Comparison of ENCODE assay signal across 8 mouse cellular contexts in the genomic region with DNA sequence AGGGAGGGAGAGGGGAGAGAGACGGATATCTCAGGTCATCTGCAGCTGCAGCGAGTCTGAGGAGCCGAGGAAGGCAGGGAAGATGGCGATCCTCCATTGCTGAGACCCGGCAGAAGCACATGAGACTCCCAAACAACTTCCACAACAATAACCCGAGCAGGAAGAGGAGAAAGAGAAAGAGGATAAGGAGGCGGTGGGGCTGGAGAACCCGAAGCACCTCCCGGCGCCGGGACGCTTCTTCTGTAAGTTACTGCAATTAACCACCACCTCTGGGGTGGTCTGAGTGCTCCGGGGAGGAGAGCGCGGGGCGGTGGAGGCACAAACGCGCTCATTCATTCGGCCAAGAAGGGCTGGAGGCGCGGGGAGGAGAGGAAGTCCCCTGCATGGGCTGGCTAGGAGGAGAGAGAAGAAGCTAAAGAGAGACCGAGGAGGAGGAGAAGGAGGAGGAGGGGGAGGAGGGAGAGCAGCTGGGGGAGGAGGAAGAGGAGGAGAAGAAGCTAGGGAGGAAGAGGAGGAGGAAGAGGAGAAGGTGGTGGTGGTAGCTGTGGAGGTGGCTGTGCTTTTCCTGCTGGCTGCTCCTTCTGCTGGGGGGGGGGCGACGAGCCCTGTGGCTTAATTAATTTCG. TPM values are rescaled to one million over a fixed set of nuclear protein-coding genes. Genes with fewer than 3 reads are reported as not detected.
A peak's percentile ranks its signal among the peaks of the same experiment; 100 is the strongest.
DNase-seq lines count a peak whose midpoint lies in the region; ATAC-seq and TF ChIP-seq lines count a peak whose summit lies in the region.

No protein-coding gene starts in this region.

- H3K27me3 ChIP-seq in kidney, embryonic 14.5 days (ENCODE audit: control insufficient read depth, insufficient read depth, low read length): no peaks in the 10 kb centered on the region
- peaks cover 41% of the 10 kb centered on the region for H3K27me3 ChIP-seq in liver, embryonic 11.5 days (replicated peaks; ENCODE audit: control insufficient read depth, insufficient read depth, low read length)
- no peaks in the 10 kb centered on the region for H3K27me3 ChIP-seq in neural tube, embryonic 15.5 days (replicated peaks)

- H3K27ac ChIP-seq in kidney, embryonic 14.5 days (ENCODE audit: low read depth, low read length): peak overlapping the region; percentile 97
- H3K27ac ChIP-seq in liver, embryonic 11.5 days (ENCODE audit: low read depth, low read length): peak overlapping the region; percentile 79
- peak overlapping the region; percentile 97 for H3K27ac ChIP-seq in neural tube, embryonic 15.5 days (replicated peaks)

- ATAC-seq in granulocyte monocyte progenitor cell, adult 5-6 weeks (replicated peaks; ENCODE audit: poor library complexity, severe bottlenecking): peak; percentile 64
- ATAC-seq in kidney, embryonic 14.5 days (ENCODE audit: low FRiP score, low TSS enrichment): peak; percentile 56
- ATAC-seq in liver, embryonic 11.5 days (replicated peaks; ENCODE audit: low FRiP score): no peak
- ATAC-seq in neural tube, embryonic 15.5 days (ENCODE audit: low FRiP score): peak; percentile 30

- no peak for TF ChIP-seq CTCF in lung, adult 2 months (IDR thresholded peaks at IDR 0.05; ENCODE audit: insufficient read depth, low read length)

- peak overlapping the region; percentile 81 for H3K4me2 ChIP-seq in kidney, embryonic 14.5 days (replicated peaks; ENCODE audit: low read depth, low read length)
- peak overlapping the region; percentile 59 for H3K4me2 ChIP-seq in liver, embryonic 11.5 days
- peak overlapping the region; percentile 85 for H3K4me2 ChIP-seq in neural tube, embryonic 15.5 days

- 2% methylated on average over 24 of the region's 25 CpGs for WGBS in lung, adult 2 months
- WGBS in kidney, embryonic 14.5 days: 1% methylated on average over 24 of the region's 25 CpGs
- WGBS in liver, embryonic 11.5 days: under 1% methylated on average over 23 of the region's 25 CpGs
- WGBS in neural tube, embryonic 15.5 days: 0% methylated on average over 23 of the region's 25 CpGs

- peaks cover 4% of the 10 kb centered on the region; the same call in 1 of the 2 replicates for H3K4me1 ChIP-seq in lung, adult 2 months (ENCODE audit: control insufficient read depth, insufficient read depth, low read length)
- H3K4me1 ChIP-seq in kidney, embryonic 14.5 days (ENCODE audit: control insufficient read depth, insufficient read depth, low read length): peaks cover 11% of the 10 kb centered on the region; the same call in 1 of the 2 replicates
- no peaks in the 10 kb centered on the region; the same call in 1 of the 2 replicates for H3K4me1 ChIP-seq in liver, embryonic 11.5 days (replicated peaks; ENCODE audit: control insufficient read depth, insufficient read depth, low read length)
- peaks cover 40% of the 10 kb centered on the region for H3K4me1 ChIP-seq in neural tube, embryonic 15.5 days

- H3K4me3 ChIP-seq in lung, adult 2 months (replicated peaks; ENCODE audit: extremely low read depth, low read depth, low read length): peak overlapping the region; percentile 73
- H3K4me3 ChIP-seq in kidney, embryonic 14.5 days (ENCODE audit: low read length): peak overlapping the region; percentile 83
- peak overlapping the region; percentile 52 for H3K4me3 ChIP-seq in liver, embryonic 11.5 days (ENCODE audit: low read depth, low read length)
- H3K4me3 ChIP-seq in neural tube, embryonic 15.5 days (replicated peaks): peak overlapping the region; percentile 80

- peak; percentile 51 for DNase-seq in lung, adult 2 months
- DNase-seq in lung, postnatal 25 days (ENCODE audit: low spot score): no peak
- peak; percentile 46 to 57 for DNase-seq in cerebellum, postnatal 4 days (ENCODE audit: low spot score in 2 of 2)
- DNase-seq in liver, embryonic 11.5 days (ENCODE audit: low spot score): peak; percentile 61
- DNase-seq in spleen, postnatal 10 days (ENCODE audit: low spot score in 2 of 2): no peak

- peak overlapping the region; percentile 86 for H3K9ac ChIP-seq in kidney, embryonic 14.5 days (ENCODE audit: low read depth, low read length)
- peak overlapping the region; percentile 56 for H3K9ac ChIP-seq in liver, embryonic 11.5 days (ENCODE audit: low read depth, low read length)
- H3K9ac ChIP-seq in neural tube, embryonic 15.5 days (replicated peaks): peak overlapping the region; percentile 87

- H3K9me3 ChIP-seq in kidney, embryonic 14.5 days (ENCODE audit: control insufficient read depth, low read length): no peaks in the 10 kb centered on the region
- H3K9me3 ChIP-seq in liver, embryonic 11.5 days (ENCODE audit: control insufficient read depth, low read length): no peaks in the 10 kb centered on the region
- no peaks in the 10 kb centered on the region for H3K9me3 ChIP-seq in neural tube, embryonic 15.5 days (replicated peaks)

- H3K36me3 ChIP-seq in kidney, embryonic 14.5 days (ENCODE audit: control insufficient read depth, insufficient read depth, low read length): no peaks in the 10 kb centered on the region
- H3K36me3 ChIP-seq in liver, embryonic 11.5 days (ENCODE audit: control insufficient read depth, insufficient read depth, low read length): no peaks in the 10 kb centered on the region
- no peaks in the 10 kb centered on the region for H3K36me3 ChIP-seq in neural tube, embryonic 15.5 days

- no peak for TF ChIP-seq POLR2A in lung, adult 2 months (IDR thresholded peaks at IDR 0.05; ENCODE audit: borderline replicate concordance, extremely low read depth, low read depth, low read length)

RNA-seq across cellular contexts. Expression of gene Zfp462, which starts 3.3 kb away (rescaled TPM):
- polyA plus RNA-seq in lung, adult 2 months (2012; rRNA removed): 8.4 and 10.2 TPM in 2 replicates
- 0.06 TPM in 1 of 2 replicates, not detected in the other for total RNA-seq in granulocyte monocyte progenitor cell, adult 5-6 weeks (2014; fragmentation: Nextera tagmentation)
- 0.05 and 0.22 TPM in 2 replicates for total RNA-seq in granulocyte monocyte progenitor cell, adult 5-6 weeks (2017)
- 6.2 and 10.0 TPM in 2 replicates for polyA plus RNA-seq in kidney, embryonic 14.5 days (2014; fragmentation: Nextera tagmentation; extraction: Ambion mirVana)
- 2.0 and 2.2 TPM in 2 replicates for polyA plus RNA-seq in liver, embryonic 11.5 days (2014; fragmentation: Nextera tagmentation; extraction: Ambion mirVana)
- polyA plus RNA-seq in neural tube, embryonic 15.5 days (2015; fragmentation: Nextera tagmentation; extraction: Ambion mirVana): 8.2 and 9.2 TPM in 2 replicates

Comparison
In these comparisons a context has a peak if more than half of its experiments do, and no peak if none do; other contexts are left out.
1. DNase-seq: peak in lung, adult 2 months (single experiment), cerebellum, postnatal 4 days (2 of 2) and liver, embryonic 11.5 days (single experiment); none in lung, postnatal 25 days (single experiment) and spleen, postnatal 10 days (0 of 2).
2. Peak in every context shown above with its lines, with median percentiles within 50 percentile points of each other: H3K4me3 ChIP-seq, H3K27ac ChIP-seq, H3K4me2 ChIP-seq and H3K9ac ChIP-seq.